Mouse (Mus musculus) liver, embryonic 13.5 days (tissue): Measurements from ENCODE around the gene Dip2c. TPM values are rescaled to one million over a fixed set of nuclear protein-coding genes. Genes with fewer than 3 reads are reported as not detected.

Experiments
- ATAC-seq: fragments of 200-750 bp; cut with Nextera tagmentation; 2 replicates; pipeline ENCODE4 v1.8.0; 2017; ENCODE audit warnings: low read depth, mild to moderate bottlenecking, moderate number of reproducible peaks, moderate library complexity
- DNase-seq: peaks from one replicate; pipeline ENCODE4 v3.0.0; 2022
- H3K27ac ChIP-seq: fragments of 300-500 bp; sonication (generic); 2 replicates; pipeline ENCODE4 v1.5.1; 2015; ENCODE audit warnings: moderate library complexity, mild to moderate bottlenecking, inconsistent platforms
- H3K27me3 ChIP-seq: fragments of 300-500 bp; sonication (generic); 2 replicates; pipeline ENCODE4 v1.6.1; 2015; ENCODE audit warnings: mild to moderate bottlenecking, inconsistent platforms
- H3K36me3 ChIP-seq: fragments of 300-500 bp; sonication (generic); 2 replicates; pipeline ENCODE4 v1.6.1; 2015; ENCODE audit warnings: mild to moderate bottlenecking, inconsistent platforms
- H3K4me1 ChIP-seq: fragments of 300-500 bp; sonication (generic); replicated peaks from 2 replicates; pipeline ENCODE4 v1.6.1; 2015; ENCODE audit warnings: inconsistent platforms
- H3K4me2 ChIP-seq: fragments of 300-500 bp; sonication (generic); 2 replicates; pipeline ENCODE4 v1.6.1; 2015; ENCODE audit warnings: inconsistent platforms, mild to moderate bottlenecking, moderate library complexity
- H3K4me3 ChIP-seq: fragments of 300-500 bp; sonication (generic); replicated peaks from 2 replicates; pipeline ENCODE4 v1.5.1; 2015; ENCODE audit warnings: mild to moderate bottlenecking, inconsistent platforms
- H3K9ac ChIP-seq: fragments of 300-500 bp; sonication (generic); 2 replicates; pipeline ENCODE4 v1.6.1; 2015; ENCODE audit warnings: mild to moderate bottlenecking, inconsistent platforms
- H3K9me3 ChIP-seq: fragments of 300-500 bp; sonication (generic); replicated peaks from 2 replicates; pipeline ENCODE4 v1.6.1; 2016; ENCODE audit warnings: inconsistent platforms
- WGBS: fragments of 180-500 bp; shearing (Covaris S2); methylation state at CpG from one replicate; pipeline ENCODE4 v1.1.7; 2015; ENCODE audit not compliant: insufficient replicate concordance; 5-methylcytosine and 5-hydroxymethylcytosine counted together
- polyA plus RNA-seq: library from polyadenylated mRNA; unstranded; fragments of >200 nt; fragmentation: Nextera tagmentation; extraction: Ambion mirVana; gene quantifications from 2 replicates; pipeline ENCODE4 v1.2.1, GENCODE M21; 2015

Gene Dip2c
- polyA plus RNA-seq, 1 experiment from 2014 or later: 0.45 TPM

DNA sequence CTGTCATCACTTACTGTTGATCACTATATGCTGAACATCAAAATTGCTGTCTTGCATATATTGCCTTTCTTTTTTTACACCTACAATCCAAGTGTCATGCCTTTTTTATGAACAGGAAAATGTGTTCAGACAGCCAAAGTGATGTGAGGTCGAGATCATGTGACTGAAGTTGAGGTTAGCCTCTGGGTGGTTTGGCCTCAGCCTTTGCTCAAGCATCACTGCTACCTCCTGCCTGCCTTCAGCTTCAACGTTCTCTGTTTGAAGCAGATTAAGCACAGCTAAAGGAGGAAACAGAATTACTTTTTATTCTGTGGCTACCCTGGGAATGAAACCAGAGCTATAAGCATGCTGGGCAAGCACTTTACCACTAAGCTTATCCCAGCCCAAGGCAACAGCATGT is 13.6 kb downstream of the Dip2c start:
- Histone ChIP-seq H3K9ac (no peak overlapping the region), H3K4me3 (no peak overlapping the region), H3K4me2 (no peak overlapping the region), H3K9me3 (no peaks in the 10 kb centered on the region), H3K27me3 (no peaks in the 10 kb centered on the region), H3K4me1 (no peaks in the 10 kb centered on the region), H3K27ac (no peak overlapping the region), H3K36me3 (no peaks in the 10 kb centered on the region)
- ATAC-seq (no peak), DNase-seq (no peak)
- WGBS: 23% methylated on average over 2 of the region's 2 CpGs

DNA sequence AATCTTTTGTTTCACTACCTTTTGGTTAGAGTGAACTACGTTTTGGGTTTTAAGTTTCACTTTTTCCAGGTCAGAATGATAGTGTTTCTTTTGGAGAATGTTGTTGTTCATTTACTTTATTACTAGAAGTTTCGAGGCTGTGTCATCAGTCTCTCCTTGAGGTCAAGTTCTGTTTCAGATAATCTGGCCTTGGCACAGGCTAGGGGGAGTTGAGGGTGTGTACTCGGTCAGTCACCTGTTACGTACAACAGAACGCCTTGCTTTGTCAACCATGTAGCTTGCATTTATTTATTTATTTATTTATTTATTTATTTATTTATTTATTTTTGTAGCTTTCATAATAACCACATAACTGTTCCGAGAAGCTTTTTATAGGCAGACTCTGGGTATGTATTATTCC is 20.0 kb downstream of the Dip2c start:
- Histone ChIP-seq H3K4me2 (no peak overlapping the region), H3K9ac (no peak overlapping the region), H3K36me3 (no peaks in the 10 kb centered on the region), H3K27ac (no peak overlapping the region), H3K4me1 (no peaks in the 10 kb centered on the region), H3K9me3 (no peaks in the 10 kb centered on the region), H3K4me3 (no peak overlapping the region), H3K27me3 (no peaks in the 10 kb centered on the region)
- DNase-seq (no peak), ATAC-seq (no peak)
- 69% methylated on average over 6 of the region's 6 CpGs for WGBS

GRCm38 (mm10) chr13:9297266-9297665 is 20.9 kb downstream of the Dip2c start:
- DNase-seq (no peak), ATAC-seq (no peak)
- Histone ChIP-seq H3K4me2 (no peak overlapping the region), H3K27ac (no peak overlapping the region), H3K4me3 (no peak overlapping the region), H3K27me3 (no peaks in the 10 kb centered on the region), H3K9ac (no peak overlapping the region), H3K9me3 (no peaks in the 10 kb centered on the region), H3K4me1 (no peaks in the 10 kb centered on the region), H3K36me3 (no peaks in the 10 kb centered on the region)
- WGBS: 69% methylated on average over 3 of the region's 3 CpGs

- no peak overlapping the region for H3K27ac ChIP-seq
- H3K4me1 ChIP-seq: no peaks in the 10 kb centered on the region
- WGBS: 53% methylated on average over 3 of the region's 3 CpGs
- ATAC-seq (no peak), DNase-seq (no peak)
- H3K9ac ChIP-seq: no peak overlapping the region
- no peaks in the 10 kb centered on the region for H3K36me3 ChIP-seq
- H3K4me2 ChIP-seq: no peak overlapping the region
- no peaks in the 10 kb centered on the region for H3K9me3 ChIP-seq
- H3K4me3 ChIP-seq: no peak overlapping the region
- H3K27me3 ChIP-seq: no peaks in the 10 kb centered on the region
These were observed 21.4 kb downstream of the Dip2c start for GRCm38 (mm10) chr13:9297689-9298088.

DNA sequence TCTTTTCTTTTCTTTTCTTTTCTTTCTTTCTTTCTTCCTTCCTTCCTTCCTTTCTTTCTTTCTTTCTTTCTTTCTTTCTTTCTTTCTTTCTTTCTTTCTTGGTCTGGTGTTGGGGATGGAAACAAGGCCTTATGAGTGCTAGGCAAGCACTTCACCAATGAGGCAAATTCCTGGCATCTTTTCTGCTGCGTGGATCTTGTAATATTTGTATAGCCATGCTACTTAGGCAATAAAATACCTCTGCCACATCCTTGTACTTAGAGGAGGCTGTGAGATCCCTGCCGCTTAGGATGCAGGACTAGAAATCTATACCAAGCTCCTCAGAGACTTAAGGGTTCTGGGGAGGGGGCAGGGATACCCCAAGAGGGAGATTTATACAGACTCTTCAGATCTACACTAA is 23.3 kb downstream of the Dip2c start:
- no peak for ATAC-seq
- Histone ChIP-seq H3K4me2 (no peak overlapping the region), H3K27ac (no peak overlapping the region), H3K4me3 (no peak overlapping the region), H3K36me3 (no peaks in the 10 kb centered on the region), H3K4me1 (no peaks in the 10 kb centered on the region), H3K27me3 (no peaks in the 10 kb centered on the region), H3K9me3 (no peaks in the 10 kb centered on the region), H3K9ac (no peak overlapping the region)
- 68% methylated on average over 2 of the region's 2 CpGs for WGBS
- no peak for DNase-seq

- ATAC-seq (no peak), DNase-seq (no peak)
- no peak overlapping the region for H3K4me3 ChIP-seq
- H3K9ac ChIP-seq: no peak overlapping the region
- H3K4me1 ChIP-seq: no peaks in the 10 kb centered on the region
- no peaks in the 10 kb centered on the region for H3K9me3 ChIP-seq
- H3K36me3 ChIP-seq: no peaks in the 10 kb centered on the region
- no peak overlapping the region for H3K27ac ChIP-seq
- H3K4me2 ChIP-seq: no peak overlapping the region
- WGBS: 59% methylated on average over 6 of the region's 6 CpGs
- no peaks in the 10 kb centered on the region for H3K27me3 ChIP-seq
These were observed 32.5 kb downstream of the Dip2c start for GRCm38 (mm10) chr13:9308863-9309262.

- DNase-seq (no peak), ATAC-seq (no peak)
- Histone ChIP-seq H3K9me3 (no peaks in the 10 kb centered on the region), H3K4me2 (no peak overlapping the region), H3K4me3 (no peak overlapping the region), H3K36me3 (no peaks in the 10 kb centered on the region), H3K9ac (no peak overlapping the region), H3K27ac (no peak overlapping the region), H3K4me1 (no peaks in the 10 kb centered on the region), H3K27me3 (no peaks in the 10 kb centered on the region)
- WGBS: 77% methylated on average over 1 of the region's 1 CpGs
These were observed 34.5 kb downstream of the Dip2c start for GRCm38 (mm10) chr13:9310806-9311205.

DNA sequence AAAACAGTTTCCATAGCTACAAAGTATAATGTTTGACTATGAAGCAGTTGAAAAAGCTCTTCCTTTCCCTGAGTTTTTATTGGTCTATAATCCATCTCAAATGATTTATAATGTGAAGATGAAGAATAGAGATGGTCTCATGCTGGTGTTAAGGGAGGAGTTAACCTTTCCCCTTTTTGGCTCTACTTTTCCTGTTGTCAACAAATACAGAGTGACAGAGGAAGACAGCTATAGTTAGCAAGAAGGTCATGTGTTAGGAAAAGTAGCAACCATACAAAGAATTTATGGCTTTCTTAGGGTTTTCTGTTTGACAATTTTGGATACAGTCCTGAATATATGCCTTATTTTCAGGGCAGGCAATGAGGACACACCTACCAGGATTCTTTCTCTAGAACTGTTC is 36.6 kb downstream of the Dip2c start:
- no peaks in the 10 kb centered on the region for H3K27me3 ChIP-seq
- DNase-seq: no peak
- H3K4me1 ChIP-seq: no peaks in the 10 kb centered on the region
- no peak overlapping the region for H3K4me2 ChIP-seq
- ATAC-seq: no peak
- no peaks in the 10 kb centered on the region for H3K36me3 ChIP-seq
- no peak overlapping the region for H3K27ac ChIP-seq
- H3K9ac ChIP-seq: no peak overlapping the region
- no peaks in the 10 kb centered on the region for H3K9me3 ChIP-seq
- no peak overlapping the region for H3K4me3 ChIP-seq

GRCm38 (mm10) chr13:9314099-9314712 is 37.9 kb downstream of the Dip2c start:
- no peaks in the 10 kb centered on the region for H3K27me3 ChIP-seq
- DNase-seq: no peak
- ATAC-seq: no peak
- no peaks in the 10 kb centered on the region for H3K9me3 ChIP-seq
- no peak overlapping the region for H3K27ac ChIP-seq
- H3K4me3 ChIP-seq: no peak overlapping the region
- H3K9ac ChIP-seq: no peak overlapping the region
- H3K4me2 ChIP-seq: no peak overlapping the region
- no peaks in the 10 kb centered on the region for H3K36me3 ChIP-seq
- no peaks in the 10 kb centered on the region for H3K4me1 ChIP-seq
- 63% methylated on average over 2 of the region's 2 CpGs for WGBS

- DNase-seq (no peak), ATAC-seq (no peak)
- Histone ChIP-seq H3K4me2 (no peak overlapping the region), H3K36me3 (no peaks in the 10 kb centered on the region), H3K9ac (no peak overlapping the region), H3K4me1 (no peaks in the 10 kb centered on the region), H3K9me3 (no peaks in the 10 kb centered on the region), H3K27me3 (no peaks in the 10 kb centered on the region), H3K4me3 (no peak overlapping the region), H3K27ac (no peak overlapping the region)
- 64% methylated on average over 4 of the region's 4 CpGs for WGBS
These were observed 38.4 kb downstream of the Dip2c start for GRCm38 (mm10) chr13:9314713-9315112.

DNA sequence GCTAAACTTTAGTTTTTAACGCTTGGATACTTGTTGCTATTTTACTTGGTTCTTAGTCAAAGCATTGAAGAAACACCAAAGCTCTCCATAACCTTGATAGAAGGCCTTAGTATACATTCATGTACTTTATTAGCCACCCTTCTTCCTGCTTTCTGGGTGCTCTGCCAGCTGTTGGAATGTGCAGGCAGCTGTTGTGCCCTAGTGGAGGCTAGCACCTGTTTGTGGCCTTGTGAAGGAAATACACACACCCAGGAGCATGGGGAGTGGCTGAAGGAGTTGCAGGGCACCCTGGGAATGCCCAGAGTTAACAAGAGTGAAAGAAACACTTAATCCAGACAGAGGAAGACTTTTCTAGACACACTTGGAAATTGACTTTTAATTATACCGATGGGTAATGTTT is 43.4 kb downstream of the Dip2c start:
- Histone ChIP-seq H3K4me2 (no peak overlapping the region), H3K9ac (no peak overlapping the region), H3K27ac (no peak overlapping the region), H3K36me3 (no peaks in the 10 kb centered on the region), H3K4me3 (no peak overlapping the region), H3K27me3 (no peaks in the 10 kb centered on the region), H3K9me3 (no peaks in the 10 kb centered on the region), H3K4me1 (no peaks in the 10 kb centered on the region)
- no peak for DNase-seq
- ATAC-seq: no peak
- WGBS: 57% methylated on average over 2 of the region's 2 CpGs

- no peak overlapping the region for H3K27ac ChIP-seq
- no peaks in the 10 kb centered on the region for H3K9me3 ChIP-seq
- H3K36me3 ChIP-seq: no peaks in the 10 kb centered on the region
- H3K4me3 ChIP-seq: no peak overlapping the region
- no peaks in the 10 kb centered on the region for H3K4me1 ChIP-seq
- H3K9ac ChIP-seq: no peak overlapping the region
- ATAC-seq (no peak), DNase-seq (no peak)
- WGBS: 37% methylated on average over 1 of the region's 1 CpGs
- no peak overlapping the region for H3K4me2 ChIP-seq
- H3K27me3 ChIP-seq: no peaks in the 10 kb centered on the region
These were observed 48.9 kb downstream of the Dip2c start for GRCm38 (mm10) chr13:9325262-9325661.
